Mouse (Mus musculus) lung, adult 2 months (tissue): ENCODE data around the gene Snx29. TPM values are rescaled to one million over a fixed set of nuclear protein-coding genes. Genes with fewer than 3 reads are reported as not detected.
A peak's percentile ranks its signal among the peaks of the same experiment; 100 is the strongest.

Experiments used
- DNase-seq: peaks from one replicate; pipeline ENCODE4 v3.0.0; 2022
- H3K4me1 ChIP-seq: fragments of 200-500 bp; 2 replicates; pipeline ENCODE4 v1.6.1; 2011; ENCODE audit warnings: low read length; ENCODE audit not compliant: control insufficient read depth, insufficient read depth
- H3K4me3 ChIP-seq: fragments of 200-500 bp; replicated peaks from 2 replicates; pipeline ENCODE3; 2011; ENCODE audit warnings: low read depth, mild to moderate bottlenecking, control low read depth, low read length; ENCODE audit errors: extremely low read depth
- CTCF ChIP-seq: fragments of 200-500 bp; IDR thresholded peaks from 2 replicates; pipeline ENCODE4 v1.5.1; 2011; ENCODE audit warnings: mild to moderate bottlenecking, low read length, control low read depth; ENCODE audit not compliant: insufficient read depth
- POLR2A ChIP-seq: fragments of 200-500 bp; IDR thresholded peaks from 2 replicates; pipeline ENCODE4 v1.6.1; 2011; ENCODE audit warnings: low read depth, mild to moderate bottlenecking, control low read depth, low read length, borderline replicate concordance; ENCODE audit errors: extremely low read depth
- WGBS: fragments of 180-500 bp; shearing (Covaris S2); methylation state at CpG from one replicate; pipeline ENCODE4 v1.1.7; 2018; 5-methylcytosine and 5-hydroxymethylcytosine counted together
- polyA plus RNA-seq: library from polyadenylated mRNA; depleted of rRNA; stranded (reverse); fragments of >200 nt; gene quantifications from 2 replicates; pipeline ENCODE4 v1.2.3, GENCODE M21; 2012

Gene Snx29
- polyA plus RNA-seq, 1 experiment = 10.6 TPM

GRCm38 (mm10) chr16:11646745-11647289 is 324.1 kb downstream of the Snx29 start:
- no peak for DNase-seq
- Histone ChIP-seq H3K4me1 (peaks cover 9% of the 10 kb centered on the region), H3K4me3 (no peak overlapping the region)
- WGBS = 86% methylated on average over 4 of the region's 4 CpGs
- TF ChIP-seq CTCF = no peak
- TF ChIP-seq POLR2A = no peak

DNA sequence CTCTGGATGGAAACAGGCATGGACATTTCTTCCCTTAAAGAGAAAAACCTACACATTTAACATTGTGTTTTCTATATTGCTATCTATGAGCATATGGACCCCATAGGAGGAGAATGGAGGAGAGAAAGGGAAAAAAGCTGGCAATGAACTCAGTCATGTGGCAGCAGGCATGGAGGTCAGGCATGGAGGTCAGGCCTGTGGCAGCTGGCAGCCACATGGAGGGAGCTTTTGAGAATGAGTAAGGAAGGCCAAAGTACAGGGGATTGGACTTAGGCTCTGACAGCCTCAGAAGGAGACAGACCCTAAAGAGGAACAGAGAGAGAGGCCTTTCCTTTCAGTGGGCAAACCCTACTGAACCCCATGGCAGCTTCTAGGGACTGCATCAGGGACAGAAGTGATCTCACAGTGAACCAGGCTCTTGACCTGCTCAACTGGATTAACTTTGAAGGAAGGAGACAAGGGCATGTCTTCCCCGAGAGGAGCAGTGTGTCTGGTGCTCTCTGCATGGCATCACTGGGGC is 325.5 kb downstream of the Snx29 start:
- WGBS = 96% methylated on average over 1 of the region's 1 CpGs
- Histone ChIP-seq H3K4me3 (no peak overlapping the region), H3K4me1 (peaks cover 13% of the 10 kb centered on the region)
- DNase-seq = no peak
- no peak for TF ChIP-seq CTCF
- no peak for TF ChIP-seq POLR2A

DNA sequence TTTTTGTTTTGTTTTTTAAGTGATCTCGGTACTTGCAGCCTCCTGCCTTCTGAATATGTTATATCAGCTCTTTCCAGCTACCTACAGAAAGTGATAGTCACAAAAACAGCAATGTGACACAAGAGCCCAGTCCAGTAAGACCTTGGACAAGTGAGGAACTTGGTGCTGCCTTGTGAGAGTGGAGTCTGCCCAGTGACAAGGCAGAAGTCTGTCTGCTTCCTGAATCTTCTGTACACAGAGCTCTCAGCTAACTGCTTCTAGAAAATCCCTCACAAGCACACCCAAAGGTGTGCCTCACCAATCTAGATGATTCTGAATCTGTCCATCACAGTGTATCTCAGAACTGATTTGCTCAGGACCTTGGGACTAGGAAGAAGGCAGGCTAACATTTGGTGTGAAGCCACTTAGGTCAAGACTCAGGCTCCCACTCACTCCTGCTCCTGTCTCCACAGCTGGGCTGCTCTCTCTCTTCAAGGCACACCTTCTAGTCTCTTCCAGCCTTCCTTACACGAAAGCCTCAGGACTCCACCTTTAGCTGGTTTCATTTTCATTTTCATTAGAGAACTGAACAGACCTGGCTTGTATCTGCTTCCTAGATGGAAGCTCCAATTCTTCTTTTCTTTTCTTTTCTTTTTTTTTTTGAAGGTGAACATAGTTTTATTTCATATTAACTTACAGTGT is 330.1 kb downstream of the Snx29 start:
- 46% methylated on average over 2 of the region's 2 CpGs for WGBS
- H3K4me1 ChIP-seq = peaks cover 7% of the 10 kb centered on the region; the same call in 1 of the 2 replicates
- peak overlapping the region; percentile 36 for H3K4me3 ChIP-seq
- DNase-seq = no peak
- TF ChIP-seq CTCF (no peak), POLR2A (no peak)

- 80% methylated on average over 3 of the region's 3 CpGs for WGBS
- H3K4me3 ChIP-seq = no peak overlapping the region
- no peak for DNase-seq
- TF ChIP-seq POLR2A (no peak), CTCF (no peak)
- peaks cover 7% of the 10 kb centered on the region; the same call in 1 of the 2 replicates for H3K4me1 ChIP-seq
These were observed 333.2 kb downstream of the Snx29 start for GRCm38 (mm10) chr16:11655893-11656292.

DNA sequence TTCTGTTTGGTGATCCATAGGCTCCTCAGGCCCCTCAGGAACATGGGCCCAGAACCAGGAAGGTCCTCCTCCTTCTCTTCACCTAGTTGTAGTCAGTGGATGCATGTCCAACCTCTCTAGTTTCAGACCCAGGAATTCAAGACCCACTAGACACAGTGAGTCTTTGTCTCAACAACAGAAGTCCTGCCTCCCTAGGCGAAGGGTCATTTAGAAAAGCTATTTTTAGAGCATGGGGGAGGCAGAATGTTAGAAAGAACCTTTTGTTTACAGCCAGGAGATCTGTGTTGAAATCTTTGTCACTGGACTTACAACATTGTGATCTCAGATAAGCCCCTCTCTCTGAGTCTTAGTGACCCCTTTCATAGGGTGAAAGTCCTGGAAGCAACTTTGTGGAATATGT is 334.4 kb downstream of the Snx29 start:
- 29% methylated on average over 1 of the region's 1 CpGs for WGBS
- Histone ChIP-seq H3K4me1 (peaks cover 7% of the 10 kb centered on the region; the same call in 1 of the 2 replicates), H3K4me3 (no peak overlapping the region)
- no peak for TF ChIP-seq CTCF
- TF ChIP-seq POLR2A = no peak
- no peak for DNase-seq

GRCm38 (mm10) chr16:11659111-11659720 is 336.5 kb downstream of the Snx29 start:
- 80% methylated on average over 6 of the region's 6 CpGs for WGBS
- H3K4me3 ChIP-seq = no peak overlapping the region
- TF ChIP-seq CTCF = no peak
- TF ChIP-seq POLR2A = no peak
- H3K4me1 ChIP-seq = no peaks in the 10 kb centered on the region; the same call in 1 of the 2 replicates
- DNase-seq = no peak

DNA sequence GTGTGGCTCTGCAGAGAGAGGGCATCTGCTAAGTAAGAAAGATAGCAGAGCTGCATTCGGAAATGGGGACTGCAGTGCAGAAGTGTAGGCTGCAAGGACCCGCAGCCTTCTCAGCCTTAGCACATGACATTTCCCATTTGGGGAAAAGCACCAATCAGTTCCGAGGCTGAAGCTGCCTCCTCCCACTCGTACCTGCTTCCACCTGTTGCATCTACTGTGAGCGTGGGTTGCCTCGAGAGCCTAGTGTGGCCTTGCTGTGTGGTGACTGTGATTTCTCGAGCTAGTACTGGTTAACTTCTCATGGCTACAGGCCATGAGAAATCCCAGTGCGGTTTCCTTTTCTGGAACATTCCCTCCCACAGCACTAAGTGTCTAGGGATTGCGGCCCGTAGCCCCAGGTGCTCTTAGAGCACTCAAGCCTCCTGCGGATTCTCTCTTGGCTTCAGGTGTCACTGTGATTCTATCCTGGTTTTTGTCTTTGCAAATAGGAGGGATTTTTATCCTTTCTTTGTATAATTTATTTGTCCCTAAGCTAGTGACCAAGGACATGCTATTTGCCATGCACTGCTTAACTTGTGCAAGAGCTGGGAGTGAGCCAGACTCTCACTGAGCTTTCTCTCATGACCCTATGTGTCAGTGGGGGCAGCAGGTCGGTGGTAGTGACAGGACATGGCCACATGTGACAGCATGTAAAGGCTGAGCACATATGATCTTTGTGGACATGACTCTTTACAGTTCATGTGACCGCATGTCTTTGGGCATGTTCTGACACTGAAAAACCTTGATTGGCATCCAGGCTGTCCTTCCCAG is 342.4 kb downstream of the Snx29 start:
- H3K4me1 ChIP-seq = no peaks in the 10 kb centered on the region; the same call in 1 of the 2 replicates
- TF ChIP-seq CTCF (no peak), POLR2A (no peak)
- H3K4me3 ChIP-seq = no peak overlapping the region
- DNase-seq = no peak
- 85% methylated on average over 13 of the region's 13 CpGs for WGBS

DNA sequence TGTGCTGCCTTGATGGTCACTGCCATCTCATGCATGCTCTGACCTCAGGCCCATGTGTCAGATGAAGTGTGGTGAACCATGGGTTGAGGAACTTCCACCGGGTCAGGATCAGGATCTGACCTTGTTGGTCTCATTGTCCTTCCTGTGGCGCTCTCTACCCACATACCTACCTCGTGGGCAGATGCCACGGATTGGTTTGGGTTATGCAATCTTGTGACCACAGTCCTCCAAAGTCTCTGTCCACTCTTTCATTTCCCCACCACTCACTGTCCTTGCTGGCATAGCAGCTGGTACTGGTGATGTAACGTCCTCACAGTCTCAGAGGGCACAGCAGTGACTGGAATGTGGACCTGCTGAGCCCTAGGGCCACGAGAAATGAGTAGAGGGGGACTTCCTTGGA is 343.2 kb downstream of the Snx29 start:
- 69% methylated on average over 6 of the region's 6 CpGs for WGBS
- H3K4me3 ChIP-seq = no peak overlapping the region
- TF ChIP-seq POLR2A (no peak), CTCF (no peak)
- no peaks in the 10 kb centered on the region; the same call in 1 of the 2 replicates for H3K4me1 ChIP-seq
- DNase-seq = no peak

DNA sequence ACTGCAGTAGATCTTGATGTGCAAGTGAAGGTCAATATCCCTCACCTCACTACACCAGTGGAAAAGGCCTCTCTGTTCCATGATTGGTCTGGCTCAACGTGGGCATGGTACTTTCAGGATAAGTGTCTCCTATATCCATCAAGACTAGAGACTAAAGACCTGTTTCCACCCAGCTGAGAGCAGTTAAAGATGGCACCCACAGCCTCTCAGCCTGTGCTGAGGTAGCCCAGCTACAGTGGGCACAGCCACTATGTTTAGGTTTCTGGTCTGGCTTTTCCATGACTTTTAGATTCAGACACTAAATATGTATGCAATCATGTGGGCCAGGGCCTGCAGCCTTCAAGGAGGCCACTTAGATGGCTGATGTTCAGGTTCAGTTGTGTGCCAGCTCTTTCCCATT is 345.7 kb downstream of the Snx29 start:
- no peak for DNase-seq
- Histone ChIP-seq H3K4me1 (no peaks in the 10 kb centered on the region; the same call in 1 of the 2 replicates), H3K4me3 (no peak overlapping the region)
- TF ChIP-seq POLR2A (no peak), CTCF (no peak)
- 81% methylated on average over 1 of the region's 1 CpGs for WGBS
